Mouse (Mus musculus) brain, embryonic 14.5 days (tissue): ENCODE measurements around the gene Uaca.

Source experiments
- CTCF ChIP-seq: fragments of 200-500 bp; IDR thresholded peaks from 2 replicates; pipeline ENCODE4 v1.5.1; 2012; ENCODE audit warnings: inconsistent platforms, mild to moderate bottlenecking, moderate library complexity, borderline replicate concordance; ENCODE audit not compliant: insufficient read depth, insufficient read length; ENCODE audit errors: extremely low read depth
- POLR2A ChIP-seq: fragments of 200-500 bp; IDR thresholded peaks from 2 replicates; pipeline ENCODE4 v1.6.1; 2012; ENCODE audit warnings: mild to moderate bottlenecking, inconsistent platforms, borderline replicate concordance; ENCODE audit not compliant: poor library complexity, insufficient read depth, insufficient read length, severe bottlenecking; ENCODE audit errors: extremely low read depth

DNA sequence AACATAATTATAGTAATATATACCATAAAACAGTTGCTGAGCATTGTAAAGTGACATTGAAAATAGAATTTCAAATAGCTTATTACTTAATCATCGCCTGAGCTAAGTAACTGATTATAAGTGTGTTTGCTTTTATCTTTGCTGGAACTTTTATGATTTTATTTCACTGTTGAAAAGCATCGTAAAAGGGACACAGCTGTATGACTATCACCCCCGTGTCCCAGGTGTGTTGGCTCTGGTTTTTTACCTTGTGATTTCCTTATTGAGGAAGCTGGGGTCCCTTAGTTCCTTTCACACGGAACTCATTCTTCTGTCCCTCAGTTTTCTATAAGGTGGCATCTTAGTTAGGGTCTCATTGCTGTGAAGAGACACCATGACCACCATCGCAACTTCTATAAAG lies 46.7 kb upstream of the Uaca start:
- no peak for TF ChIP-seq CTCF
- no peak for TF ChIP-seq POLR2A
